Mouse (Mus musculus) olfactory bulb, adult 2 months (tissue): ENCODE data around the gene Crb3.
"Not testable (repeated sequence)": the region's sequence is repeated elsewhere in the genome, so short reads cannot be mapped to it uniquely, and the experiment has no call there.

Experiments used
- CTCF ChIP-seq: fragments of 200-500 bp; IDR thresholded peaks from 2 replicates; pipeline ENCODE4 v1.5.1; 2012; ENCODE audit warnings: low read depth, mild to moderate bottlenecking, low read length, moderate library complexity; ENCODE audit not compliant: insufficient read depth
- POLR2A ChIP-seq: fragments of 200-500 bp; IDR thresholded peaks from 2 replicates; pipeline ENCODE4 v1.6.1; 2012; ENCODE audit warnings: mild to moderate bottlenecking, low read depth, low read length, moderate library complexity; ENCODE audit not compliant: insufficient read depth

- TF ChIP-seq CTCF, POLR2A: not testable (repeated sequence)
Measured at GRCm38 (mm10) chr17:57051679-57052078, 7.2 kb upstream of the Crb3 start.
